Mouse (Mus musculus) liver, embryonic 13.5 days (tissue): ENCODE measurements around the gene Arl13b. TPM values are rescaled to one million over a fixed set of nuclear protein-coding genes. Genes with fewer than 3 reads are reported as not detected.

ENCODE experiments used
- ATAC-seq: fragments of 200-750 bp; cut with Nextera tagmentation; 2 replicates; pipeline ENCODE4 v1.8.0; 2017; ENCODE audit warnings: low read depth, mild to moderate bottlenecking, moderate number of reproducible peaks, moderate library complexity
- DNase-seq: peaks from one replicate; pipeline ENCODE4 v3.0.0; 2022
- H3K27ac ChIP-seq: fragments of 300-500 bp; sonication (generic); 2 replicates; pipeline ENCODE4 v1.5.1; 2015; ENCODE audit warnings: moderate library complexity, mild to moderate bottlenecking, inconsistent platforms
- H3K27me3 ChIP-seq: fragments of 300-500 bp; sonication (generic); 2 replicates; pipeline ENCODE4 v1.6.1; 2015; ENCODE audit warnings: mild to moderate bottlenecking, inconsistent platforms
- H3K36me3 ChIP-seq: fragments of 300-500 bp; sonication (generic); 2 replicates; pipeline ENCODE4 v1.6.1; 2015; ENCODE audit warnings: mild to moderate bottlenecking, inconsistent platforms
- H3K4me1 ChIP-seq: fragments of 300-500 bp; sonication (generic); replicated peaks from 2 replicates; pipeline ENCODE4 v1.6.1; 2015; ENCODE audit warnings: inconsistent platforms
- H3K4me2 ChIP-seq: fragments of 300-500 bp; sonication (generic); 2 replicates; pipeline ENCODE4 v1.6.1; 2015; ENCODE audit warnings: inconsistent platforms, mild to moderate bottlenecking, moderate library complexity
- H3K4me3 ChIP-seq: fragments of 300-500 bp; sonication (generic); replicated peaks from 2 replicates; pipeline ENCODE4 v1.5.1; 2015; ENCODE audit warnings: mild to moderate bottlenecking, inconsistent platforms
- H3K9ac ChIP-seq: fragments of 300-500 bp; sonication (generic); 2 replicates; pipeline ENCODE4 v1.6.1; 2015; ENCODE audit warnings: mild to moderate bottlenecking, inconsistent platforms
- H3K9me3 ChIP-seq: fragments of 300-500 bp; sonication (generic); replicated peaks from 2 replicates; pipeline ENCODE4 v1.6.1; 2016; ENCODE audit warnings: inconsistent platforms
- whole genome bisulfite sequencing: fragments of 180-500 bp; shearing (Covaris S2); methylation state at CpG from one replicate; pipeline ENCODE4 v1.1.7; 2015; ENCODE audit not compliant: insufficient replicate concordance; 5-methylcytosine and 5-hydroxymethylcytosine counted together
- polyA plus RNA-seq: library from polyadenylated mRNA; unstranded; fragments of >200 nt; fragmentation: Nextera tagmentation; extraction: Ambion mirVana; gene quantifications from 2 replicates; pipeline ENCODE4 v1.2.1, GENCODE M21; 2015

Gene Arl13b
- polyA plus RNA-seq, 1 experiment from 2014 or later, result 5.4 TPM

- Histone ChIP-seq H3K36me3 (no peaks in the 10 kb centered on the region), H3K27me3 (no peaks in the 10 kb centered on the region), H3K9me3 (no peaks in the 10 kb centered on the region), H3K4me3 (no peak overlapping the region), H3K27ac (no peak overlapping the region), H3K9ac (no peak overlapping the region), H3K4me1 (peaks cover 6% of the 10 kb centered on the region), H3K4me2 (no peak overlapping the region)
- DNase-seq, result no peak
- ATAC-seq, result no peak
- 67% methylated on average over 5 of the region's 5 CpGs for WGBS
Measured at GRCm38 (mm10) chr16:62813790-62814189, 33.0 kb downstream of the Arl13b start.

GRCm38 (mm10) chr16:62810855-62811254 is 36.0 kb downstream of the Arl13b start:
- no peak overlapping the region for H3K27ac ChIP-seq
- peaks cover 10% of the 10 kb centered on the region for H3K4me1 ChIP-seq
- H3K27me3 ChIP-seq, result no peaks in the 10 kb centered on the region
- no peaks in the 10 kb centered on the region for H3K36me3 ChIP-seq
- H3K9ac ChIP-seq, result no peak overlapping the region
- no peaks in the 10 kb centered on the region for H3K9me3 ChIP-seq
- no peak overlapping the region for H3K4me3 ChIP-seq
- ATAC-seq (peak; percentile 75; the same call in 1 of the 2 replicates), DNase-seq (no peak)
- 38% methylated on average over 4 of the region's 4 CpGs for WGBS
- H3K4me2 ChIP-seq, result no peak overlapping the region

- 0 out of 2 replicates have a peak, but pooled peaks cover 5% of the 10 kb centered on the region for H3K36me3 ChIP-seq
- 59% methylated on average over 8 of the region's 8 CpGs for WGBS
- no peak overlapping the region for H3K4me2 ChIP-seq
- peaks cover 10% of the 10 kb centered on the region for H3K4me1 ChIP-seq
- H3K27ac ChIP-seq, result no peak overlapping the region
- DNase-seq (no peak), ATAC-seq (no peak)
- H3K9me3 ChIP-seq, result no peaks in the 10 kb centered on the region
- no peak overlapping the region for H3K4me3 ChIP-seq
- no peak overlapping the region for H3K9ac ChIP-seq
- H3K27me3 ChIP-seq, result no peaks in the 10 kb centered on the region
Measured at GRCm38 (mm10) chr16:62807249-62807979, 39.4 kb downstream of the Arl13b start.

- no peaks in the 10 kb centered on the region for H3K9me3 ChIP-seq
- 82% methylated on average over 3 of the region's 3 CpGs for whole genome bisulfite sequencing
- 0 out of 2 replicates have a peak, but pooled peaks cover 5% of the 10 kb centered on the region for H3K36me3 ChIP-seq
- no peak overlapping the region for H3K9ac ChIP-seq
- no peak overlapping the region for H3K4me2 ChIP-seq
- H3K27me3 ChIP-seq, result no peaks in the 10 kb centered on the region
- no peak overlapping the region for H3K27ac ChIP-seq
- no peak overlapping the region for H3K4me3 ChIP-seq
- ATAC-seq (no peak), DNase-seq (no peak)
- 0 out of 2 replicates have a peak, but pooled peaks cover 5% of the 10 kb centered on the region for H3K4me1 ChIP-seq
Measured at GRCm38 (mm10) chr16:62804621-62805020, 42.2 kb downstream of the Arl13b start.

- Histone ChIP-seq H3K36me3 (0 out of 2 replicates have a peak, but pooled peaks cover 5% of the 10 kb centered on the region), H3K4me3 (no peak overlapping the region), H3K4me2 (no peak overlapping the region), H3K27me3 (no peaks in the 10 kb centered on the region), H3K9me3 (no peaks in the 10 kb centered on the region), H3K9ac (no peak overlapping the region), H3K4me1 (no peaks in the 10 kb centered on the region), H3K27ac (no peak overlapping the region)
- ATAC-seq, result no peak
- no peak for DNase-seq
- WGBS, result 60% methylated on average over 3 of the region's 3 CpGs
Measured at GRCm38 (mm10) chr16:62799839-62800238, 47.0 kb downstream of the Arl13b start.

- H3K27me3 ChIP-seq, result no peaks in the 10 kb centered on the region
- DNase-seq, result no peak
- no peak overlapping the region for H3K4me2 ChIP-seq
- H3K4me1 ChIP-seq, result no peaks in the 10 kb centered on the region
- 65% methylated on average over 4 of the region's 4 CpGs for WGBS
- ATAC-seq, result no peak
- no peak overlapping the region for H3K4me3 ChIP-seq
- H3K9ac ChIP-seq, result no peak overlapping the region
- H3K36me3 ChIP-seq, result 0 out of 2 replicates have a peak, but pooled peaks cover 2% of the 10 kb centered on the region
- H3K9me3 ChIP-seq, result no peaks in the 10 kb centered on the region
- no peak overlapping the region for H3K27ac ChIP-seq
Measured at GRCm38 (mm10) chr16:62799426-62799825, 47.4 kb downstream of the Arl13b start.

GRCm38 (mm10) chr16:62798808-62799207 is 48.0 kb downstream of the Arl13b start:
- Histone ChIP-seq H3K4me1 (no peaks in the 10 kb centered on the region), H3K4me3 (no peak overlapping the region), H3K27me3 (no peaks in the 10 kb centered on the region), H3K27ac (no peak overlapping the region), H3K4me2 (no peak overlapping the region), H3K9me3 (no peaks in the 10 kb centered on the region), H3K9ac (no peak overlapping the region), H3K36me3 (no peaks in the 10 kb centered on the region)
- ATAC-seq (no peak), DNase-seq (no peak)
- WGBS, result 76% methylated on average over 3 of the region's 3 CpGs

- H3K27me3 ChIP-seq, result no peaks in the 10 kb centered on the region
- H3K9ac ChIP-seq, result no peak overlapping the region
- no peaks in the 10 kb centered on the region for H3K4me1 ChIP-seq
- H3K4me3 ChIP-seq, result no peak overlapping the region
- DNase-seq (no peak), ATAC-seq (no peak)
- no peaks in the 10 kb centered on the region for H3K36me3 ChIP-seq
- 47% methylated on average over 1 of the region's 1 CpGs for WGBS
- no peak overlapping the region for H3K4me2 ChIP-seq
- H3K9me3 ChIP-seq, result no peaks in the 10 kb centered on the region
- H3K27ac ChIP-seq, result no peak overlapping the region
Measured at GRCm38 (mm10) chr16:62796608-62797007, 50.2 kb downstream of the Arl13b start.

GRCm38 (mm10) chr16:62786621-62787331 is 60.1 kb downstream of the Arl13b start, which contains the start of gene Nsun3:
Nsun3 (minus strand) TSS chr16:62786818.
- peak within 1 kb of the TSS; percentile 85 for H3K4me3 ChIP-seq
- no peaks in the 10 kb centered on the region for H3K27me3 ChIP-seq
- peak within 1 kb of the TSS; percentile 77 for H3K4me2 ChIP-seq
- peaks cover 21% of the 10 kb centered on the region for H3K4me1 ChIP-seq
- no peaks in the 10 kb centered on the region for H3K9me3 ChIP-seq
- WGBS, result under 1% methylated on average over 41 of the region's 41 CpGs
- peak; percentile 94 for ATAC-seq
- peak within 1 kb of the TSS; percentile 89 for H3K9ac ChIP-seq
- DNase-seq, result peak; percentile 92
- peaks cover 11% of the 10 kb centered on the region; the same call in 1 of the 2 replicates for H3K36me3 ChIP-seq
- peak within 1 kb of the TSS; percentile 85 for H3K27ac ChIP-seq

GRCm38 (mm10) chr16:62782229-62782628 is 64.6 kb downstream of the Arl13b start:
- no peak for ATAC-seq
- H3K36me3 ChIP-seq, result peaks cover 11% of the 10 kb centered on the region

GRCm38 (mm10) chr16:62778282-62778681 is 68.6 kb downstream of the Arl13b start:
- no peaks in the 10 kb centered on the region for H3K27me3 ChIP-seq
- DNase-seq (no peak), ATAC-seq (no peak)
- peaks cover 12% of the 10 kb centered on the region for H3K36me3 ChIP-seq
- no peak overlapping the region for H3K4me2 ChIP-seq
- no peak overlapping the region for H3K9ac ChIP-seq
- no peaks in the 10 kb centered on the region; the same call in 1 of the 2 replicates for H3K4me1 ChIP-seq
- H3K4me3 ChIP-seq, result no peak overlapping the region
- WGBS, result 84% methylated on average over 10 of the region's 10 CpGs
- no peaks in the 10 kb centered on the region for H3K9me3 ChIP-seq
- H3K27ac ChIP-seq, result no peak overlapping the region

More at GRCm38 (mm10) chr16:62782229-62782628, 64.6 kb downstream of the Arl13b start:
- Histone ChIP-seq H3K4me2 (no peak overlapping the region), H3K27ac (no peak overlapping the region), H3K9me3 (no peaks in the 10 kb centered on the region), H3K9ac (no peak overlapping the region), H3K4me3 (no peak overlapping the region), H3K4me1 (peaks cover 18% of the 10 kb centered on the region), H3K27me3 (no peaks in the 10 kb centered on the region)
- WGBS, result 47% methylated on average over 5 of the region's 5 CpGs
- DNase-seq, result no peak
